Mouse (Mus musculus): ENCODE measurements around the gene Msl2. TPM values are rescaled to one million over a fixed set of nuclear protein-coding genes. Genes with fewer than 3 reads are reported as not detected.

Msl2 gene
- total RNA-seq, 1 experiment = 21.3 TPM

GRCm38 (mm10) chr9:101036876-101037275 is 37.0 kb upstream of the Msl2 start:
- Histone ChIP-seq H3K9me3 (ENCODE audit: control insufficient read depth, insufficient read depth, low read depth, low read length) (no peaks in the 10 kb centered on the region), H3K27ac (ENCODE audit: insufficient read depth, low read depth, low read length, poor library complexity, severe bottlenecking) (no peak overlapping the region), H3K4me1 (ENCODE audit: control insufficient read depth in 2 of 2, insufficient read depth in 2 of 2, low read length in 2 of 2, poor library complexity in 1 of 2) (peaks cover 2 to 19% of the 10 kb centered on the region in 2 experiments), H3K36me3 (ENCODE audit: control insufficient read depth, insufficient read depth, low read length, poor library complexity, severe bottlenecking) (no peaks in the 10 kb centered on the region), H3K9ac (ENCODE audit: insufficient read depth, low read depth, low read length, poor library complexity, severe bottlenecking) (no peak overlapping the region), H3K4me3 (ENCODE audit: insufficient read depth in 1 of 2, low read depth in 1 of 2, low read length in 2 of 2, poor library complexity in 1 of 2, severe bottlenecking in 1 of 2) (no peak overlapping the region)
- in situ Hi-C loops (cut with MboI; ENCODE audit: low sequenced_read_pairs in 2 of 2, unreplicated experiment in 2 of 2) = no loop called here
- DNase-seq (ENCODE audit: low read depth, low spot score) = no peak
- TF ChIP-seq HCFC1 (IDR thresholded peaks at IDR 0.05; ENCODE audit: borderline replicate concordance, insufficient read depth, low read length) = no peak
- no peak for TF ChIP-seq CHD2 (IDR thresholded peaks at IDR 0.05; ENCODE audit: low read depth, low read length)
- TF ChIP-seq ZNF384 (IDR thresholded peaks at IDR 0.05; ENCODE audit: low read depth, low read length) = no peak
- TF ChIP-seq MAFK (IDR thresholded peaks at IDR 0.05; ENCODE audit: insufficient read depth, low read depth, low read length) = no peak
- TF ChIP-seq ZC3H11A (IDR thresholded peaks at IDR 0.05; ENCODE audit: borderline replicate concordance, low read depth, low read length) = no peak

GRCm38 (mm10) chr9:101037396-101037795 is 36.5 kb upstream of the Msl2 start:
- no peaks in the 10 kb centered on the region for H3K9me3 ChIP-seq (ENCODE audit: control insufficient read depth, insufficient read depth, low read depth, low read length)
- no peak for TF ChIP-seq ZNF384 (IDR thresholded peaks at IDR 0.05; ENCODE audit: low read depth, low read length)
- TF ChIP-seq CHD2 (IDR thresholded peaks at IDR 0.05; ENCODE audit: low read depth, low read length) = no peak
- no peak for TF ChIP-seq ZC3H11A (IDR thresholded peaks at IDR 0.05; ENCODE audit: borderline replicate concordance, low read depth, low read length)
- TF ChIP-seq HCFC1 (IDR thresholded peaks at IDR 0.05; ENCODE audit: borderline replicate concordance, insufficient read depth, low read length) = no peak
- TF ChIP-seq MAFK (IDR thresholded peaks at IDR 0.05; ENCODE audit: insufficient read depth, low read depth, low read length) = no peak
- in situ Hi-C loops (cut with MboI; ENCODE audit: low sequenced_read_pairs in 2 of 2, unreplicated experiment in 2 of 2) = no loop called here
- H3K4me3 ChIP-seq (ENCODE audit: insufficient read depth in 1 of 2, low read depth in 1 of 2, low read length in 2 of 2, poor library complexity in 1 of 2, severe bottlenecking in 1 of 2) = no peak overlapping the region
- H3K27ac ChIP-seq (ENCODE audit: insufficient read depth, low read depth, low read length, poor library complexity, severe bottlenecking) = no peak overlapping the region
- H3K36me3 ChIP-seq (ENCODE audit: control insufficient read depth, insufficient read depth, low read length, poor library complexity, severe bottlenecking) = no peaks in the 10 kb centered on the region
- peaks cover 2 to 21% of the 10 kb centered on the region in 2 experiments; a peak in 3 of 4 replicates for H3K4me1 ChIP-seq (ENCODE audit: control insufficient read depth in 2 of 2, insufficient read depth in 2 of 2, low read length in 2 of 2, poor library complexity in 1 of 2)
- no peak for DNase-seq (ENCODE audit: low read depth, low spot score)
- no peak overlapping the region for H3K9ac ChIP-seq (ENCODE audit: insufficient read depth, low read depth, low read length, poor library complexity, severe bottlenecking)

- Histone ChIP-seq H3K4me3 (ENCODE audit: insufficient read depth in 1 of 2, low read depth in 1 of 2, low read length in 2 of 2, poor library complexity in 1 of 2, severe bottlenecking in 1 of 2) (no peak overlapping the region), H3K4me1 (ENCODE audit: control insufficient read depth in 2 of 2, insufficient read depth in 2 of 2, low read length in 2 of 2, poor library complexity in 1 of 2) (peaks cover 4 to 29% of the 10 kb centered on the region in 2 experiments; a peak in 3 of 4 replicates), H3K36me3 (ENCODE audit: control insufficient read depth, insufficient read depth, low read length, poor library complexity, severe bottlenecking) (no peaks in the 10 kb centered on the region), H3K27ac (ENCODE audit: insufficient read depth, low read depth, low read length, poor library complexity, severe bottlenecking) (no peak overlapping the region), H3K9ac (ENCODE audit: insufficient read depth, low read depth, low read length, poor library complexity, severe bottlenecking) (no peak overlapping the region), H3K9me3 (ENCODE audit: control insufficient read depth, insufficient read depth, low read depth, low read length) (no peaks in the 10 kb centered on the region)
- in situ Hi-C loops (cut with MboI; ENCODE audit: low sequenced_read_pairs in 2 of 2, unreplicated experiment in 2 of 2) = no loop called here
- DNase-seq (ENCODE audit: low read depth, low spot score) = no peak
- no peak for TF ChIP-seq ZC3H11A (IDR thresholded peaks at IDR 0.05; ENCODE audit: borderline replicate concordance, low read depth, low read length)
- no peak for TF ChIP-seq HCFC1 (IDR thresholded peaks at IDR 0.05; ENCODE audit: borderline replicate concordance, insufficient read depth, low read length)
- no peak for TF ChIP-seq MAFK (IDR thresholded peaks at IDR 0.05; ENCODE audit: insufficient read depth, low read depth, low read length)
- no peak for TF ChIP-seq ZNF384 (IDR thresholded peaks at IDR 0.05; ENCODE audit: low read depth, low read length)
- no peak for TF ChIP-seq CHD2 (IDR thresholded peaks at IDR 0.05; ENCODE audit: low read depth, low read length)
These were observed 35.3 kb upstream of the Msl2 start for GRCm38 (mm10) chr9:101038634-101039033.

- Histone ChIP-seq H3K4me3 (ENCODE audit: insufficient read depth in 1 of 2, low read depth in 1 of 2, low read length in 2 of 2, poor library complexity in 1 of 2, severe bottlenecking in 1 of 2) (no peak overlapping the region), H3K27ac (ENCODE audit: insufficient read depth, low read depth, low read length, poor library complexity, severe bottlenecking) (peak overlapping the region; percentile 76; the same call in 1 of the 2 replicates), H3K36me3 (ENCODE audit: control insufficient read depth, insufficient read depth, low read length, poor library complexity, severe bottlenecking) (no peaks in the 10 kb centered on the region), H3K9ac (ENCODE audit: insufficient read depth, low read depth, low read length, poor library complexity, severe bottlenecking) (no peak overlapping the region), H3K9me3 (ENCODE audit: control insufficient read depth, insufficient read depth, low read depth, low read length) (no peaks in the 10 kb centered on the region), H3K4me1 (ENCODE audit: control insufficient read depth in 2 of 2, insufficient read depth in 2 of 2, low read length in 2 of 2, poor library complexity in 1 of 2) (peaks cover 4 to 21% of the 10 kb centered on the region in 2 experiments; a peak in 3 of 4 replicates)
- DNase-seq (ENCODE audit: low read depth, low spot score) = peak; percentile 94
- in situ Hi-C loops (cut with MboI; ENCODE audit: low sequenced_read_pairs in 2 of 2, unreplicated experiment in 2 of 2) = no loop called here
- no peak for TF ChIP-seq ZC3H11A (IDR thresholded peaks at IDR 0.05; ENCODE audit: borderline replicate concordance, low read depth, low read length)
- TF ChIP-seq MAFK (IDR thresholded peaks at IDR 0.05; ENCODE audit: insufficient read depth, low read depth, low read length) = no peak
- TF ChIP-seq ZNF384 (IDR thresholded peaks at IDR 0.05; ENCODE audit: low read depth, low read length) = peak; percentile 68
- peak; percentile 78 for TF ChIP-seq CHD2 (IDR thresholded peaks at IDR 0.05; ENCODE audit: low read depth, low read length)
- no peak for TF ChIP-seq HCFC1 (IDR thresholded peaks at IDR 0.05; ENCODE audit: borderline replicate concordance, insufficient read depth, low read length)
These were observed 32.4 kb upstream of the Msl2 start for GRCm38 (mm10) chr9:101041508-101041907.

All from ES-E14 (cell line).